Mouse (Mus musculus) T-helper 17 cell (primary cell): ENCODE measurements at regions not wholly inside any gene's neighbourhood (a gene's known extent, or its start where the extent isn't known, plus 50 kb on each side); places are given as distances from the start of the nearest gene placed in this dataset.

ENCODE experiments used
- in situ Hi-C, 2 experiments: fragments of 300-600 bp; cut with MboI, MseI; formaldehyde crosslinking; loops; 1 replicate in 1 of 2; 2 replicates in 1 of 2; pipeline ENCODE4 v1.15.1; 2025; ENCODE audit warnings: high pct_unique_total_duplicates in 2 of 2

GRCm38 (mm10) chr2:74463407-74463806 is 115.8 kb downstream of the Lnpk start:
- in situ Hi-C loops, result no loop called here

GRCm38 (mm10) chr2:74461211-74461844 is 117.9 kb downstream of the Lnpk start:
- in situ Hi-C loops, result no loop called here

GRCm38 (mm10) chr2:74454431-74454830 is 124.8 kb downstream of the Lnpk start:
- in situ Hi-C loops, result no loop called here

GRCm38 (mm10) chr2:74452679-74453078 is 126.6 kb downstream of the Lnpk start:
- in situ Hi-C loops, result no loop called here

- in situ Hi-C loops, result no loop called here
Measured at GRCm38 (mm10) chr2:74451578-74451977, 127.7 kb downstream of the Lnpk start.

- in situ Hi-C loops, result no loop called here
Measured at GRCm38 (mm10) chr2:74451038-74451437, 128.2 kb downstream of the Lnpk start.

GRCm38 (mm10) chr2:74450064-74450765 is 129.0 kb downstream of the Lnpk start:
- in situ Hi-C loops, result no loop called here

- in situ Hi-C loops, result no loop called here
Measured at GRCm38 (mm10) chr2:74435184-74435911, 143.9 kb downstream of the Lnpk start.

- in situ Hi-C loops, result no loop called here
Measured at GRCm38 (mm10) chr2:74426746-74427145, 152.5 kb downstream of the Lnpk start.

- in situ Hi-C loops, result no loop called here
Measured at GRCm38 (mm10) chr2:74424726-74425125, 154.5 kb downstream of the Lnpk start.

GRCm38 (mm10) chr2:74416097-74416496 is 163.1 kb downstream of the Lnpk start:
- in situ Hi-C loops, result no loop called here

- in situ Hi-C loops, result no loop called here
Measured at GRCm38 (mm10) chr2:74414721-74415120, 164.5 kb downstream of the Lnpk start.

- in situ Hi-C loops, result no loop called here
Measured at GRCm38 (mm10) chr2:74409856-74410404, 169.3 kb downstream of the Lnpk start.

- in situ Hi-C loops, result no loop called here
Measured at GRCm38 (mm10) chr2:74404493-74404892, 174.7 kb downstream of the Lnpk start.

GRCm38 (mm10) chr2:74391064-74391463 is 188.2 kb downstream of the Lnpk start:
- in situ Hi-C loops, result loop anchor here in 1 of 2 experiments (5.0 kb wide), 1 partner anchor 49 kb away; no protein-coding TSS in a partner anchor

- in situ Hi-C loops, result no loop called here
Measured at GRCm38 (mm10) chr2:74388078-74388477, 191.2 kb downstream of the Lnpk start.

- in situ Hi-C loops, result no loop called here
Measured at GRCm38 (mm10) chr2:74384918-74385317, 194.3 kb downstream of the Lnpk start.

- in situ Hi-C loops, result no loop called here
Measured at GRCm38 (mm10) chr2:74380574-74381287, 198.5 kb downstream of the Lnpk start.

GRCm38 (mm10) chr2:74378709-74379108 is 200.5 kb downstream of the Lnpk start:
- in situ Hi-C loops, result no loop called here

GRCm38 (mm10) chr2:74373938-74374337 is 205.3 kb downstream of the Lnpk start:
- in situ Hi-C loops, result no loop called here

- in situ Hi-C loops, result no loop called here
Measured at GRCm38 (mm10) chr2:74373056-74373455, 206.2 kb downstream of the Lnpk start.

- in situ Hi-C loops, result no loop called here
Measured at GRCm38 (mm10) chr2:74363255-74363654, 216.0 kb downstream of the Lnpk start.
